Mouse (Mus musculus) cerebellum, adult 2 months (tissue): ENCODE measurements at regions not wholly inside any gene's neighbourhood (a gene's known extent, or its start where the extent isn't known, plus 50 kb on each side); places are given as distances from the start of the nearest gene placed in this dataset.

Source experiments
- DNase-seq, 2 experiments: peaks; one replicate each; pipeline ENCODE4 v3.0.0; 2021
- H3K27ac ChIP-seq: fragments of 200-500 bp; 2 replicates; pipeline ENCODE4 v1.5.1; 2012; ENCODE audit warnings: low read length, control low read depth, inconsistent platforms; ENCODE audit not compliant: insufficient read depth
- H3K27me3 ChIP-seq: fragments of 200-500 bp; 2 replicates; pipeline ENCODE4 v1.6.1; 2012; ENCODE audit warnings: inconsistent platforms, mild to moderate bottlenecking, low read length, moderate library complexity; ENCODE audit not compliant: control insufficient read depth, insufficient read depth
- H3K4me1 ChIP-seq: fragments of 200-500 bp; 2 replicates; pipeline ENCODE4 v1.6.1; 2011; ENCODE audit warnings: low read length; ENCODE audit not compliant: control insufficient read depth, insufficient read depth
- H3K4me3 ChIP-seq: fragments of 200-500 bp; replicated peaks from 2 replicates; pipeline ENCODE3; 2011; ENCODE audit warnings: mild to moderate bottlenecking, low read depth, low read length, control low read depth; ENCODE audit not compliant: insufficient read depth
- CTCF ChIP-seq: fragments of 200-500 bp; IDR thresholded peaks from 2 replicates; pipeline ENCODE4 v1.5.1; 2011; ENCODE audit warnings: low read depth, mild to moderate bottlenecking, control low read depth, low read length, moderate library complexity, borderline replicate concordance; ENCODE audit not compliant: insufficient read depth
- POLR2A ChIP-seq: fragments of 200-500 bp; IDR thresholded peaks from 2 replicates; pipeline ENCODE4 v1.6.1; 2011; ENCODE audit warnings: low read length, control low read depth, borderline replicate concordance; ENCODE audit not compliant: insufficient read depth
- WGBS: fragments of 180-500 bp; shearing (Covaris S2); methylation state at CpG from one replicate; pipeline ENCODE4 v1.1.7; 2018; 5-methylcytosine and 5-hydroxymethylcytosine counted together

- Histone ChIP-seq H3K4me1 (no peaks in the 10 kb centered on the region), H3K4me3 (no peak overlapping the region), H3K27me3 (no peaks in the 10 kb centered on the region), H3K27ac (no peak overlapping the region)
- TF ChIP-seq CTCF: no peak
- TF ChIP-seq POLR2A: no peak
- no peak for DNase-seq
- WGBS: 88% methylated on average over 6 of the region's 6 CpGs
These were observed 125.0 kb upstream of the D7Ertd443e start for GRCm38 (mm10) chr7:134510333-134510928.

DNA sequence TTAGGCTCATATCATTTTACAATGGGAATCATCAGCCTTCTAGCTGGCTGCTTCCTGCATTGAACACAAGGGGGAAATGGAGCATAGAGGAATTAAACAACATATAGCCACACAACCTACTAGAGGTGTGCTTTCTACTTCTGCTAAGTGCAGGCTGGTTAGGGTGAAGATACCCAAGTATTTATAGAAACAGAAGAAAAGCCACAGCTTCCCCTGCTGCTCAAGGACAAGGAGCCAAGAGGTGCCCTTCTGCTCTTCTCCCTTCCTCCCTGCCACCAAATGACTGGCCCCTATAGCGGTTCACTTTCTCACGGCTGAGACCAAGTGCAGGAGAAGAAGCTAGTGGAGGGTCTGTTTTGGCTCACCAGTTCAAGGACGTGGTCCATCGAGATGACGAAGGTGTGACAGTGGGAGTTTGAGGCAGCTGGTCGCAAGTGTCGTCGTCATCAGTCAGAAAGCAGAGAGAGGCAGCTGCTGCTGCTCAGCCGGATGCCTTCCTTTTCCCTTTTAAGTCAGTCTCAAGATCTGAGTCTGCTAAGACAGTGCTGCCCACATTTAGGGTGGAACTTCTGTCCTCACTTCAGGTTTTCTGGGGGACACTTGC, 134.0 kb upstream of the D7Ertd443e start:
- Histone ChIP-seq H3K27ac (no peak overlapping the region), H3K4me3 (no peak overlapping the region), H3K27me3 (no peaks in the 10 kb centered on the region), H3K4me1 (no peaks in the 10 kb centered on the region)
- TF ChIP-seq CTCF (no peak), POLR2A (no peak)
- DNase-seq: no peak
- WGBS: 58% methylated on average over 9 of the region's 9 CpGs

DNA sequence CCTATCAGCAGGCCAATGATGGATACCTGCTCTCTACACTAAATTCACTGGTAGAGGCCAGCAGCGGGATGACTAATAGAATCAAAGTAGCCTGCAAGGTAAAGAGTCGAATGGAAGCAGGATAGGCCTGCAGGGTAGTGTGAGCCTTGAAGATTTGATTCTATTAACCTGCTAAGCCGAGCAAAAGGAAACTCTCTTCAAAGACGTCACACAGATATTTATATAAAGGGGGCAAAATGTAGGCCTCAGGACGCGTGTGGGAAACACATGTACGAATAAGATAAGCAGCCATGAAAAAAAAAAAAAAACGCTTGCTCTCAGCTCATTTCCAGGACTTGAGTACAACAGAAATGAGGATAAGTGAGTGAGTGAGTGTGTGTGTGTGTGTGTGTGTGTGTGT, 138.4 kb upstream of the D7Ertd443e start:
- no peak for DNase-seq
- Histone ChIP-seq H3K27ac (no peak overlapping the region), H3K4me1 (no peaks in the 10 kb centered on the region), H3K27me3 (no peaks in the 10 kb centered on the region), H3K4me3 (no peak overlapping the region)
- TF ChIP-seq POLR2A: no peak
- WGBS: 92% methylated on average over 8 of the region's 8 CpGs

DNA sequence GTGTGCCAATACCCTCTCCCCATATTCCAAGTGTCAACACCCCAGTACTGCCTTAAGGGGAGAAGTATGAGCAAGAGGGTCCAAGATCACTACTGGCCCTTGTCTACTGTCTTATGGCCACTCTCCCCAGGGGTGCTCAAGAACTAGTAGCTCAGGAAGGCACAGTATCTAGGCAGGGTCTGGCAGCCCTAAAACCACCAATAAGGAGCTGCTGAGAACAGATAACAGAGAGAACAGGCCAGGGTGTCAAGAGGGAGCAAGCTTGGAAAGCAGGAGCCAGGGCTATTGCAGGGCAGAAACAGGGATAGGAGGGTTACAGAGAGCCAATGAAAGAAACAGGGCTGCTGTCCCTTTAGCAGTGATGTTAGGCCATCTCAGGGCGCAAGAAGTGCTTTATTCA, 139.6 kb upstream of the D7Ertd443e start:
- Histone ChIP-seq H3K27ac (no peak overlapping the region), H3K27me3 (no peaks in the 10 kb centered on the region), H3K4me3 (no peak overlapping the region), H3K4me1 (no peaks in the 10 kb centered on the region)
- TF ChIP-seq CTCF: no peak
- TF ChIP-seq POLR2A: no peak
- DNase-seq: no peak
- WGBS: 100% methylated on average over 1 of the region's 1 CpGs

GRCm38 (mm10) chr7:134525461-134525860, 140.0 kb upstream of the D7Ertd443e start:
- Histone ChIP-seq H3K4me3 (no peak overlapping the region), H3K27ac (no peak overlapping the region), H3K27me3 (no peaks in the 10 kb centered on the region), H3K4me1 (no peaks in the 10 kb centered on the region)
- no peak for TF ChIP-seq CTCF
- no peak for TF ChIP-seq POLR2A
- no peak for DNase-seq
- WGBS: 100% methylated on average over 2 of the region's 2 CpGs

GRCm38 (mm10) chr7:134527351-134527750, 141.9 kb upstream of the D7Ertd443e start:
- Histone ChIP-seq H3K4me1 (no peaks in the 10 kb centered on the region), H3K4me3 (no peak overlapping the region), H3K27ac (no peak overlapping the region), H3K27me3 (no peaks in the 10 kb centered on the region)
- DNase-seq: no peak
- WGBS: 36% methylated on average over 2 of the region's 2 CpGs
- no peak for TF ChIP-seq POLR2A
- no peak for TF ChIP-seq CTCF

- H3K4me3 ChIP-seq: no peak overlapping the region
- no peaks in the 10 kb centered on the region for H3K27me3 ChIP-seq
- 91% methylated on average over 3 of the region's 3 CpGs for WGBS
- no peak overlapping the region for H3K27ac ChIP-seq
- no peak for TF ChIP-seq POLR2A
- TF ChIP-seq CTCF: no peak
- H3K4me1 ChIP-seq: no peaks in the 10 kb centered on the region
- DNase-seq: no peak
These were observed 142.4 kb upstream of the Dock1 start for GRCm38 (mm10) chr7:134528026-134528425.

DNA sequence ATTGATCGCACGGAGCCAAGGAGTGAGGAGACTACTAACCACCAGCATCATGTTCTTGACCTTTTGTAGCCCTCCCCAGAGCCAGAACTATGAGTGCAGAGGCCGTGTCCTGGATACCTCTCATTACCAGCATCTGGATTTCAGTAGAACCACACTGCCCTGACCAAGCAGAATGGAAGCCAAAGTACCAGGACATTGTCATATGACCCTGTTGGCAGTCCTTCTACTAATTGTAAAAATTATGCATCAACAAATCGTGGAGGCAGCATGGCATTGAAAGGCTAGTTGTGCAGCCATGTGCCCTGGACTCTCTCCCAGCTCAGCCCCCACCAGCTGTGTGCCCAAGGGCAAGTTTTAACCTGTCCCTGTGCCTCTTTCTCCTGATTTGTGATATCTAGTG, 135.6 kb upstream of the Dock1 start:
- WGBS: 72% methylated on average over 4 of the region's 4 CpGs
- H3K4me1 ChIP-seq: no peaks in the 10 kb centered on the region
- no peak for DNase-seq
- H3K27ac ChIP-seq: no peak overlapping the region
- no peak overlapping the region for H3K4me3 ChIP-seq
- TF ChIP-seq POLR2A (no peak), CTCF (no peak)
- H3K27me3 ChIP-seq: no peaks in the 10 kb centered on the region

DNA sequence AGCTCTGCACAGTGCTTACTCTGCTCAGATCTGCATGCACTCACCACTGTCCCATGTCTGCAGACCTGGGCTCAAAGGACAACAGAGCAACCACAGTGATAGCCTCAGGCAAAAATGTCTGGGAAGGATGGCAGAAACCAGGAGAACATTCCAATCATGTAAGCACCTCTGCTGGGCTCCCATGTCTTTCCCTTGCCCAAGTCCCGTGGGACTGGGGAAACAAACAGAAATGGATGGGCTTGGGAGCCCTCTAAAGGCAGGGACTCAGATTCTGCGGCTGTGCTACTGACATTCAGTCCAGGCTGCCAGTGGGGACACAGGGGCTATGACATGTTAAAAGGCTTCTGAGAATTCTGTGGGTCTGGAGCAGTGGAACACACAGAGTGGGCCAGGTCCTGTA, 128.8 kb upstream of the Dock1 start:
- no peak for DNase-seq
- WGBS: 70% methylated on average over 2 of the region's 2 CpGs
- Histone ChIP-seq H3K27ac (no peak overlapping the region), H3K4me3 (no peak overlapping the region), H3K4me1 (no peaks in the 10 kb centered on the region), H3K27me3 (no peaks in the 10 kb centered on the region; the same call in 1 of the 2 replicates)
- TF ChIP-seq CTCF (no peak), POLR2A (no peak)
